Mouse (Mus musculus) limb, embryonic 14.5 days (tissue): ENCODE data around the gene Faim. TPM values are rescaled to one million over a fixed set of nuclear protein-coding genes. Genes with fewer than 3 reads are reported as not detected.
A peak's percentile ranks its signal among the peaks of the same experiment; 100 is the strongest.

Experiments
- ATAC-seq: fragments of 200-750 bp; cut with Nextera tagmentation; 2 replicates; pipeline ENCODE4 v1.8.0; 2017; ENCODE audit warnings: low read depth, moderate number of reproducible peaks, moderate TSS enrichment; ENCODE audit not compliant: low FRiP score
- DNase-seq: peaks from one replicate; pipeline ENCODE4 v3.0.0-alpha.2; 2015; ENCODE audit warnings: low spot score
- H3K27ac ChIP-seq: fragments of 300-500 bp; sonication (generic); replicated peaks from 2 replicates; pipeline ENCODE4 v1.5.1; 2014; ENCODE audit warnings: low read depth, mild to moderate bottlenecking, low read length, moderate library complexity, mixed read lengths
- H3K27me3 ChIP-seq: fragments of 300-500 bp; sonication (generic); 2 replicates; pipeline ENCODE4 v1.6.1; 2014; ENCODE audit warnings: low read length, mixed read lengths; ENCODE audit not compliant: control insufficient read depth, insufficient read depth
- H3K36me3 ChIP-seq: fragments of 300-500 bp; sonication (generic); 2 replicates; pipeline ENCODE4 v1.6.1; 2014; ENCODE audit warnings: mild to moderate bottlenecking, low read length, moderate library complexity, mixed read lengths; ENCODE audit not compliant: control insufficient read depth, insufficient read depth
- H3K4me1 ChIP-seq: fragments of 300-500 bp; sonication (generic); 2 replicates; pipeline ENCODE4 v1.6.1; 2014; ENCODE audit warnings: antibody characterized with exemption, low read length, mixed read lengths; ENCODE audit not compliant: control insufficient read depth, insufficient read depth
- H3K4me2 ChIP-seq: fragments of 300-500 bp; sonication (generic); replicated peaks from 2 replicates; pipeline ENCODE4 v1.6.1; 2014; ENCODE audit warnings: low read depth, mild to moderate bottlenecking, low read length, moderate library complexity; ENCODE audit not compliant: severe bottlenecking
- H3K4me3 ChIP-seq: fragments of 300-500 bp; sonication (generic); replicated peaks from 2 replicates; pipeline ENCODE4 v1.5.1; 2014; ENCODE audit warnings: low read length
- H3K9ac ChIP-seq: fragments of 300-500 bp; sonication (generic); 2 replicates; pipeline ENCODE4 v1.6.1; 2014; ENCODE audit warnings: mild to moderate bottlenecking, low read depth, low read length, moderate library complexity; ENCODE audit not compliant: severe bottlenecking
- H3K9me3 ChIP-seq: fragments of 300-500 bp; sonication (generic); 2 replicates; pipeline ENCODE4 v1.6.1; 2016; ENCODE audit warnings: low read length; ENCODE audit not compliant: control insufficient read depth
- POLR2A ChIP-seq: fragments of 200-500 bp; IDR thresholded peaks from 2 replicates; pipeline ENCODE4 v1.8.0; 2012; ENCODE audit warnings: inconsistent platforms, mild to moderate bottlenecking, moderate library complexity, borderline replicate concordance; ENCODE audit not compliant: insufficient read depth, insufficient read length; ENCODE audit errors: extremely low read depth
- WGBS: fragments of 180-500 bp; shearing (Covaris S2); extraction: QIAGEN DNeasy Blood & Tissue Kit; methylation state at CpG from one replicate; pipeline ENCODE4 v1.1.7; 2014; 5-methylcytosine and 5-hydroxymethylcytosine counted together
- polyA plus RNA-seq, 2 experiments: library from polyadenylated mRNA; depleted of rRNA in 1 of 2; stranded (reverse) in 1 of 2; unstranded in 1 of 2; fragments of >200 nt; fragmentation: Nextera tagmentation in 1 of 2; extraction: Ambion mirVana in 1 of 2; gene quantifications; 2 replicates each; pipeline versions ENCODE4 v1.2.1 to v1.2.3; 2012 to 2014

The Faim gene
- polyA plus RNA-seq, 2 experiments: 14.2 to 41.5 TPM

DNA sequence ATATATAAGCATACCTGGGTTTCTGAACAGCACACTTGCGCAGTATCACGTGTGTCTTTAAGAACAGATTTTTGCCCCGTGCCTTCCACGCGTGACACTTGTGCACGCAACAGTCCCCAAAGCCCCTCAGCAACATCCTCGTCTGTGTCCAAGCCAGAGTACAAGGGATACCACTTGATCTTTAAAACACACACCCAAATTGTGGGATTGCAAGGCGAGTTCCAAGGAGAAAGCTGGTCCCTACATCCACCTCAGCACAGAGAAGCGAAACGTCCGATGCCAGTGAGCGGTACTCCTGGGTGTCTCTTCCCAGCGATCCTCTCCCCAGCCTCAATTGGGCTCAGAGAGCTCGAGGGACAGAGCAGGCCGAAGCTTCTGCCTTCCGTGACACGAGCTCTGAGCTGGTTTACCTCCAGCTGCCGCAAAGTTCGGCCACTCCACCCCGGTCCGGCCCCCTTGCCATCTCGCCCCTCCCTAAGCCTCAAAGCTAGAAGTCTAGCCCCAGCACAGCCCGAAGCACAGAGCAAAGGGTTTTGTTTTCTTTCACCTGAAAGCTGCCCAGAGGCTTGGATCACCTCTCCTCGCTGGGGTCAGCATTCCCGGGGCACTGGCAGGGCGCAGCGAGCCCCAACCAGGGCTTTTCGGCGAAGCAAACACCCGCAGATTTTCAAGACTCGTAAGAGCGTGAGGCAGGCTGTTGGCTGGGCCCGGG lies 31.6 kb upstream of the Faim start:
- peak overlapping the region; percentile 88 for H3K4me2 ChIP-seq
- DNase-seq (no peak), ATAC-seq (no peak)
- no peak overlapping the region for H3K9ac ChIP-seq
- no peaks in the 10 kb centered on the region for H3K9me3 ChIP-seq
- H3K4me1 ChIP-seq: peaks cover 14% of the 10 kb centered on the region
- no peak for TF ChIP-seq POLR2A
- WGBS: 2% methylated on average over 33 of the region's 33 CpGs
- H3K36me3 ChIP-seq: no peaks in the 10 kb centered on the region
- peak overlapping the region; percentile 44 for H3K4me3 ChIP-seq
- no peak overlapping the region for H3K27ac ChIP-seq
- H3K27me3 ChIP-seq: peaks cover 91% of the 10 kb centered on the region

DNA sequence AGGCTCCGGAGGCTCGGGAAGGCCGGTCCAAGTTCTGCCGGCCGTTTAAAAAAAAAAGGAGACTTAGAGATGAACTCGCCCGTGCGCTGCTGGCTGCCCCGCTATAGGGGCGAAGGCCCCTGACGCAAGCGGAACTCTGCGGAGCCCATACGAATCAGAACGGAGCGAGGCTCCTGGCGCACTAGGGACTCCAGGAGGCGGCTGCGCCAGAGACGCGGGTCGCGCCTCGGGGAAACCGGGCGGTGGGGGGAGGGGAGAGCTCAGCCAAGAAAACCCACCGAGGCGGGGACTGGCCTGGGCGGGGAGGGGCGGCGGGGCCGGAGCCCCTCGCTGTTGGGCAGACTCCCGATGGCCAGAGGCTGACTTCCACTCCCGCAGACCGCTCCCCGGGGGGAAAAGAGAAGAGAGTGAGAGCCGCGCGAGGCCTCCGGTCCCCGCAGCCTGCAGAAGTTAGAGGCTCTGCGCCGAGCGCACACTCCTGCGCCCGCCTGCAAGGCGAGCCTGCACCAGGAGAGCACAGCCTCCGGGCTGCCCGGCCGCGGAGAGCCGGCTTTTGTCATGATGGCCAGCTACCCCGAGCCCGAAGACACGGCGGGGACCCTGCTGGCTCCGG lies 31.0 kb upstream of the Faim start, which contains the start of gene Foxl2:
Gene Foxl2 (plus strand): TSS at position 186 of the 613 bp plus-strand sequence.
- Histone ChIP-seq H3K4me3 (peak within 1 kb of the TSS; percentile 44), H3K27me3 (peaks cover 95% of the 10 kb centered on the region), H3K9ac (peak within 1 kb of the TSS; percentile 41), H3K9me3 (no peaks in the 10 kb centered on the region), H3K4me1 (peaks cover 14% of the 10 kb centered on the region), H3K36me3 (no peaks in the 10 kb centered on the region), H3K4me2 (peak within 1 kb of the TSS; percentile 88), H3K27ac (no peak within 1 kb of the TSS)
- peak; percentile 42 for ATAC-seq
- under 1% methylated on average over 42 of the region's 58 CpGs for WGBS
- TF ChIP-seq POLR2A: no peak
- DNase-seq: no peak

DNA sequence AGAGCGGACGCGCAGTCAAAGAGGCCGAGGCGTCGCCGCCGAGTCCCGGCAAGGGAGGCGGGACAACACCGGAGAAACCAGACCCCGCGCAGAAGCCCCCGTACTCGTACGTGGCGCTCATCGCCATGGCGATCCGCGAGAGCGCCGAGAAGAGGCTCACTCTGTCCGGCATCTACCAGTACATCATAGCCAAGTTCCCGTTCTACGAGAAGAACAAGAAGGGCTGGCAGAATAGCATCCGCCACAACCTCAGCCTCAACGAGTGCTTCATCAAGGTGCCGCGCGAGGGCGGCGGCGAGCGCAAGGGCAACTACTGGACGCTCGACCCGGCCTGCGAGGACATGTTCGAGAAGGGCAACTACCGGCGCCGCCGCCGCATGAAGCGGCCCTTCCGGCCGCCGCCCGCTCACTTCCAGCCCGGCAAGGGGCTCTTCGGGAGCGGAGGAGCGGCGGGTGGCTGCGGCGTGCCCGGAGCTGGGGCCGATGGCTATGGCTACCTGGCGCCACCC lies 30.4 kb upstream of the Faim start:
- Histone ChIP-seq H3K4me3 (peak overlapping the region; percentile 44), H3K4me1 (peaks cover 14% of the 10 kb centered on the region), H3K9me3 (no peaks in the 10 kb centered on the region), H3K27ac (no peak overlapping the region), H3K27me3 (peaks cover 95% of the 10 kb centered on the region), H3K36me3 (no peaks in the 10 kb centered on the region), H3K9ac (peak overlapping the region; percentile 41), H3K4me2 (peak overlapping the region; percentile 88)
- TF ChIP-seq POLR2A: no peak
- ATAC-seq (0 out of 2 replicates have a peak, but pooled peaks have one; percentile 1), DNase-seq (no peak)
- WGBS: under 1% methylated on average over 27 of the region's 60 CpGs

DNA sequence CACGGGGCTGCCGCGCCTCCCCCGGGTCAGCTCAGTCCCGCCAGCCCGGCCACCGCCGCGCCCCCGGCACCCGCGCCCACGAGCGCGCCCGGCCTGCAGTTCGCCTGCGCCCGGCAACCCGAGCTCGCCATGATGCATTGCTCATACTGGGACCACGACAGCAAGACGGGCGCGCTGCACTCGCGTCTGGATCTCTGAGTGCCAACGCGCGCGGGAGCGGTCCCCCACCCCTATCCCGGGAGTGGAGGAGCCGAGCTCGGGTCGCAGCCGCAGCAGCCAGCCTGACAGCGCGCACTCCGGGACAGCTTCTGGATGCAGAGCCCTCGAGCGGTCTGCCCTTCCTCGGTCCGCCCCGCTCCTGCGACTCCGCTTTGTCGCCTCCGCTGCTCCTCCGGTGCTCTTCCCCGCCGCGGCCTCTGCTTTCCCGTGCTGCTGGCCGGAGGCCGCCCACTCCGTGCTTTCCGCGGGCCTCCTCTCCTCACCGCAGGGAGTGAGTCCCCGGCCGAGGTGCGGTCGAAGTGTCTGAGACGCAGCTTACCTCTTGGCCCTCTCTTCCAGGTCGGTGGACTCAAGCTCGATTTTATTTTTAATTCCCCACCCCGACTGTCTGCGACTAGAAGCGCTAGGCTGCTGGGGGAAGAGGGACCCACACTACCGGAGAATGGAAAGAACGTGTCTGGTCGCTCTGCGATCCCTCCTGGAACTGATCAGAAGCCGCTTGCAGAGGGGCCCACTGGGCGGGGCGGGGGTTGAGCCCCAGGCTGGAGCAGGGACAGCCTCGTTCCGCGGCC lies 29.4 kb upstream of the Faim start:
- WGBS: under 1% methylated on average over 62 of the region's 80 CpGs
- Histone ChIP-seq H3K9me3 (no peaks in the 10 kb centered on the region), H3K4me1 (peaks cover 14% of the 10 kb centered on the region), H3K36me3 (no peaks in the 10 kb centered on the region), H3K27ac (no peak overlapping the region), H3K27me3 (peaks cover 95% of the 10 kb centered on the region), H3K4me3 (peak overlapping the region; percentile 44), H3K4me2 (peak overlapping the region; percentile 88), H3K9ac (peak overlapping the region; percentile 41; the same call in 1 of the 2 replicates)
- ATAC-seq (no peak), DNase-seq (no peak)
- TF ChIP-seq POLR2A: no peak
